Mouse (Mus musculus) liver, adult 2 months (tissue): ENCODE measurements around the gene Atxn7l1. TPM values are rescaled to one million over a fixed set of nuclear protein-coding genes. Genes with fewer than 3 reads are reported as not detected.

Experiments used
- DNase-seq: peaks from one replicate; pipeline ENCODE4 v3.0.0-alpha.2; 2011; ENCODE audit warnings: low read depth, low spot score; ENCODE audit errors: extremely low read depth
- H3K27ac ChIP-seq: fragments of 200-500 bp; replicated peaks from 2 replicates; pipeline ENCODE4 v1.5.1; 2012; ENCODE audit warnings: low read depth, mild to moderate bottlenecking, control low read depth, inconsistent platforms, low read length; ENCODE audit not compliant: insufficient read depth
- H3K27me3 ChIP-seq: fragments of 200-500 bp; 2 replicates; pipeline ENCODE4 v1.6.1; 2012; ENCODE audit warnings: mild to moderate bottlenecking, moderate library complexity, low read length, inconsistent platforms; ENCODE audit not compliant: control insufficient read depth, insufficient read depth
- H3K36me3 ChIP-seq: fragments of 200-500 bp; 2 replicates; pipeline ENCODE4 v1.6.1; 2012; ENCODE audit warnings: low read length, inconsistent platforms; ENCODE audit not compliant: control insufficient read depth, insufficient read depth
- H3K4me1 ChIP-seq: fragments of 200-500 bp; 2 replicates; pipeline ENCODE4 v1.6.1; 2011; ENCODE audit warnings: low read length; ENCODE audit not compliant: control insufficient read depth, insufficient read depth
- H3K4me3 ChIP-seq: fragments of 200-500 bp; 2 replicates; pipeline ENCODE4 v1.5.1; 2011; ENCODE audit warnings: low read depth, mild to moderate bottlenecking, control low read depth, low read length, moderate library complexity; ENCODE audit not compliant: insufficient read depth
- H3K79me2 ChIP-seq: fragments of 200-500 bp; 2 replicates; pipeline ENCODE4 v1.6.1; 2012; ENCODE audit warnings: inconsistent platforms, mild to moderate bottlenecking, low read length, moderate library complexity; ENCODE audit not compliant: control insufficient read depth, insufficient read depth
- H3K9ac ChIP-seq: fragments of 200-500 bp; 2 replicates; pipeline ENCODE4 v1.6.1; 2012; ENCODE audit warnings: low read depth, mild to moderate bottlenecking, control low read depth, inconsistent platforms, low read length
- CTCF ChIP-seq: fragments of 200-500 bp; IDR thresholded peaks from 2 replicates; pipeline ENCODE4 v1.5.1; 2011; ENCODE audit warnings: low read depth, low read length, control low read depth
- POLR2A ChIP-seq: fragments of 200-500 bp; IDR thresholded peaks from 2 replicates; pipeline ENCODE4 v1.6.1; 2011; ENCODE audit warnings: low read length, control low read depth; ENCODE audit not compliant: insufficient read depth; ENCODE audit errors: extremely low read depth
- WGBS: fragments of 180-500 bp; shearing (Covaris S2); methylation state at CpG from one replicate; pipeline ENCODE4 v1.1.7; 2018; 5-methylcytosine and 5-hydroxymethylcytosine counted together
- polyA plus RNA-seq: library from polyadenylated mRNA; depleted of rRNA; stranded (reverse); fragments of >200 nt; gene quantifications from 2 replicates; pipeline ENCODE4 v1.2.3, GENCODE M21; 2012
- total RNA-seq: library from RNA; depleted of rRNA; stranded (reverse); fragments of >200 nt; gene quantifications from 2 replicates; pipeline ENCODE4 v1.2.3, GENCODE M21; 2014

Gene Atxn7l1
- total and polyA plus RNA-seq, 2 experiments: 6.1 to 16.2 TPM

DNA sequence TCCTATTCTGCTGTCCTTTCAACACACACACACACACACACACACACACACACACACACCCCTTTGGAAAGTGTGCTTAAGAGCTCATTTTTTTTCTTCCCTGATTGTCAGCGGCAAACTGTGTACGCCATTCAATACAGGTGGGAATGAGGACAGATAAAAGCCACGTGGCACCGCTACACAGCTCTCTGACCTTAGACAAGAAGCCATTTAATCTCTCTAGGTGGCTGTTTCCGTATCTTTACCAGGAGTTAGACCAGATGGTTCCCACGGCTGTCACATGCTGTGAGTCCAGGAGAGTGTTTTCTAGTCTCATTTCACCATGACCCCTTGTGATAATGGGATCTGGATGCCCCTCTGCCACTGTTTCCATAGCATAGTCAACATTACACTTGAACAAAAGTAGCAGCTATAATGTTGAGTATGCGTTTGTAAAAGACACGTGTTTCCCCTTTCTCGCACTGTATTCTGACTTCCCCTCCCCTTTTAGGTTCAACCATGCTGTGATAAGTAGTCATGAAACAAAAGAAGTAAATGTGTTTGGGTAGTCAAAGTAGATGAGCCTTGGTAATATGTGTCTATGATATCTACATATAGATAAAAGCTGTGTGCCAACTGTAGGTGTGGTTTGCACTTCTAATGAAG lies 70.8 kb downstream of the Atxn7l1 start:
- Histone ChIP-seq H3K4me1 (no peaks in the 10 kb centered on the region; the same call in 1 of the 2 replicates), H3K9ac (no peak overlapping the region), H3K79me2 (no peaks in the 10 kb centered on the region), H3K4me3 (no peak overlapping the region), H3K27me3 (no peaks in the 10 kb centered on the region), H3K27ac (no peak overlapping the region), H3K36me3 (peaks cover 3% of the 10 kb centered on the region; the same call in 1 of the 2 replicates)
- 91% methylated on average over 9 of the region's 9 CpGs for WGBS
- TF ChIP-seq CTCF: no peak
- no peak for TF ChIP-seq POLR2A
- DNase-seq: no peak

GRCm38 (mm10) chr12:33219436-33219835 lies 71.9 kb downstream of the Atxn7l1 start:
- H3K4me1 ChIP-seq: no peaks in the 10 kb centered on the region; the same call in 1 of the 2 replicates
- no peak for DNase-seq
- 87% methylated on average over 7 of the region's 7 CpGs for WGBS
- no peak overlapping the region for H3K4me3 ChIP-seq
- no peak overlapping the region for H3K27ac ChIP-seq
- no peak overlapping the region for H3K9ac ChIP-seq
- H3K79me2 ChIP-seq: no peaks in the 10 kb centered on the region
- H3K36me3 ChIP-seq: peaks cover 3% of the 10 kb centered on the region; the same call in 1 of the 2 replicates
- TF ChIP-seq CTCF: no peak
- no peak for TF ChIP-seq POLR2A
- no peaks in the 10 kb centered on the region for H3K27me3 ChIP-seq

GRCm38 (mm10) chr12:33220081-33220480 lies 72.6 kb downstream of the Atxn7l1 start:
- H3K27me3 ChIP-seq: no peaks in the 10 kb centered on the region
- H3K9ac ChIP-seq: no peak overlapping the region
- TF ChIP-seq POLR2A: no peak
- no peak for TF ChIP-seq CTCF
- H3K36me3 ChIP-seq: peaks cover 3% of the 10 kb centered on the region; the same call in 1 of the 2 replicates
- no peaks in the 10 kb centered on the region; the same call in 1 of the 2 replicates for H3K4me1 ChIP-seq
- DNase-seq: no peak
- H3K79me2 ChIP-seq: no peaks in the 10 kb centered on the region
- no peak overlapping the region for H3K4me3 ChIP-seq
- no peak overlapping the region for H3K27ac ChIP-seq
- 89% methylated on average over 5 of the region's 5 CpGs for WGBS

- TF ChIP-seq POLR2A: no peak
- no peak for TF ChIP-seq CTCF
- 78% methylated on average over 11 of the region's 11 CpGs for WGBS
- no peak overlapping the region for H3K9ac ChIP-seq
- H3K27ac ChIP-seq: no peak overlapping the region
- no peaks in the 10 kb centered on the region for H3K79me2 ChIP-seq
- H3K36me3 ChIP-seq: peaks cover 3% of the 10 kb centered on the region; the same call in 1 of the 2 replicates
- no peak for DNase-seq
- H3K27me3 ChIP-seq: no peaks in the 10 kb centered on the region
- H3K4me1 ChIP-seq: no peaks in the 10 kb centered on the region; the same call in 1 of the 2 replicates
- H3K4me3 ChIP-seq: no peak overlapping the region
Measured at GRCm38 (mm10) chr12:33220509-33221051, 73.1 kb downstream of the Atxn7l1 start.

DNA sequence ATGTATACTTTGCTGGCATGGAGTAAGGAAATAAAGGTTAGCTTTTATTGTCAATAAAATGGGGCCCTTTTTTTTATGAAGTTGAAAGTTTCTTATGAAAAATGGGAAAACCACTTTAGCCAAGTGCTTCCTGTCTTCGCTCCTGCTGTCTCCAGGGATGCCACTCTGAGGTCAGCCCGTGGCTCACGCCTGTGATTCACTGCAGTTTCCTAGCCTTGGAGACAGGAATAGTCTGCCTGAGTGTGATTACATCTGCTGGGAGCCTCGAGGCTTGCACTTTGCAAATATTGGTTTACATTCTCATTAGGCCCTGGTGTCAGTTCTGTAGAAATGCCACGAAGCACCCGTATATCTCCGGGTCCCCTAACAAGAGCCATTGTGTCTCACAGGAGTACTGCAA lies 74.7 kb downstream of the Atxn7l1 start:
- Histone ChIP-seq H3K9ac (no peak overlapping the region), H3K4me1 (no peaks in the 10 kb centered on the region; the same call in 1 of the 2 replicates), H3K36me3 (peaks cover 3% of the 10 kb centered on the region; the same call in 1 of the 2 replicates), H3K4me3 (no peak overlapping the region), H3K27me3 (no peaks in the 10 kb centered on the region), H3K27ac (no peak overlapping the region), H3K79me2 (no peaks in the 10 kb centered on the region)
- WGBS: 71% methylated on average over 7 of the region's 7 CpGs
- TF ChIP-seq POLR2A (no peak), CTCF (no peak)
- no peak for DNase-seq

DNA sequence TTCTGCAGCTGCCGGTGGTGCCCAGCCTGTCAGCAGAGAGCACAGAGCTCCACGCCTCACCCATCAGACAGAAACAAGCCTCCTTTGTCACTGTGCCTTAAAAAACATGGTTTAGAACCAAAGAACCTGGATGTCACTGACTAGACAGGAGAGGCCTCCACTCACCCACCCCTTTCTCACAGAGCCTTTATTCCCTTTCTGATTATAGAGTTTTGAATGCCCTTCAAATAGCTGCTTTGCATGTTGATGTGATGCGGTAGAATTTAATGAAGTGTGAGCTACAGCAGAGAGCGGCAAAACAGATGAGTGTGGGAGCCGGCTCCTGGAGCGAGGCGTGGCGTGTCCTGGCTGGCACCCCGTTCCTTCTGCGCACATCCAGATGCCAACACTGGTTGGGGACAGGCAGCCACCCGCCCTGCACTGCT lies 77.6 kb downstream of the Atxn7l1 start:
- no peak overlapping the region for H3K4me3 ChIP-seq
- H3K36me3 ChIP-seq: no peaks in the 10 kb centered on the region
- no peak overlapping the region for H3K9ac ChIP-seq
- no peak overlapping the region for H3K27ac ChIP-seq
- no peaks in the 10 kb centered on the region for H3K79me2 ChIP-seq
- WGBS: 92% methylated on average over 11 of the region's 11 CpGs
- no peaks in the 10 kb centered on the region for H3K27me3 ChIP-seq
- no peaks in the 10 kb centered on the region; the same call in 1 of the 2 replicates for H3K4me1 ChIP-seq
- TF ChIP-seq POLR2A (no peak), CTCF (no peak)
- DNase-seq: no peak
